Mouse (Mus musculus) telencephalon, adult 2 months (tissue): Measurements from ENCODE around the gene Nebl.

Experiments
- DNase-seq: peaks from one replicate; pipeline ENCODE4 v3.0.0-alpha.2; 2011; ENCODE audit warnings: low read depth, low spot score

Gene Nebl

GRCm38 (mm10) chr2:17640861-17641260 is 90.4 kb downstream of the Nebl start:
- DNase-seq, result no peak

DNA sequence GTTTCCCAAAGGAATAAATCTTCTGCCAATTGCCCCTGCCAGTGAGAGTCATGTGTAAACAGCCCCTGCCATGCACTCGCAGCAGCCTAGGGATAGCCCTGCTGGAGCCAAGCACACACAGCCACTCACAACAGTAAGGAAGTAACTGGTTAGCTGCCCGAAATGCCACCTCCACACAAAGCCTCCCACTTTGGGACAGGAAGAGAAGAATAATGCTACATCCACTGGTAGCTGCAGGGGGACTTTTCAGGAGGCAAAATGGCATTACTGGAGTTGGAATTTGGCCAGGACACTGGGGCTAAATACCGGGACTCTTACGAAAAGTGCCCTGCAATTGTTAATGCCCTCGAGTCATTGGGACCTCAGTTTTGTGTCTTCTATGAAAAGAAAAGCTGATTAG is 92.6 kb downstream of the Nebl start:
- no peak for DNase-seq

DNA sequence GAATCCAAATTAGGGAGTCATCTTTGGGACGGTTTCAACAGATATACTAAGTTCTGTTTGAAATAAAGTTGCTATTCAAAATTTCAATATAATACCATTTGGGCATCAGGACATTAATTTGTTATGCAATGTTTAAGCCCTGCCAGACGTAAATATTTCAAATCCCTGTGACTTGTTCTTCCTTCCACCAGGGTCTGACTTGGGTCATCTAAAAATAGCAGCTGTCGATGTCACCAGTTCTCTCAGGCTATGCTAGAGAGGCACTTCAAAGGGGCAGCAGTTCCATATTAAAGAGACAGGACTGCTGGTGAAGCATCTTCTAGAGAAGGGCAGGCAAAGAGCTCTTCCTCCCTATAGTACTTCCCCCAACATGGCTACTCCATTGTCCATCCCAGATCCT is 107.3 kb downstream of the Nebl start:
- DNase-seq, result no peak

DNA sequence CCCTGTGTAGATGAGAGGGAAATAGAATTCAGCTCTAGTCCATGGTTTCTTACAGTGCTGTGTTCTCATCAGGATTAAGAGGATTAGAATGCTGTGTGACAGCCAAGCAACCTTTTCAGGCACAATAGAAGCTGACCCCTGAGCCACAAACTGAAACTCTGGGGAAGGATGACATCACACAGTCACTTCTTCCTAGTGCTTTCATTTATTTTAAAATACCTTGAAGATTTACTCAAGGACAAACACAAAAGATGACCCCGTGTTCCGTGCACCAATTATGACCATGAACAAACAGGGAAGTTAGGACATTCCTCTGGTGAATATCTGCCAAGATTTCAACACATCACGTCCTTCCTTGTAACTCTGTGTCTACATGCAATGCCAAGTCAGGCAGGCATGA is 121.0 kb downstream of the Nebl start:
- DNase-seq, result no peak

DNA sequence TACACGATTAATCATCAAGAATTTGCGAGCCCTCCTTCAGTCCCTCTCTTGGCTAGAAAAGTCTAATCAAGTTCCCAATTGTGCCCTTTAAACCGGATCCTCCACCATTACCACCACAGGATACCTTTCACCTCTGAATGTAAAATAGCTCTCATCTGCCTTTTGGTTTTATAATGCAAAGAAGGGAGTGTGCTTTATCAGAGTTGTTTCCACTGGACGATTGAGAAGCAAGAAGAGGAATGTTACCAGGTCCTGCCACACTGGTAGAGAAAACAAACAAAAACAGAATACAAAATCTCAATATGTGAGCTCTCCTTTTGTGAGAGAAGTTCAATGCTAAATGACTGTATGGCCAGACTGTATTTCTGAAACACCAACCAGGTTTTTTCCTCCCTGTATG is 127.7 kb downstream of the Nebl start:
- no peak for DNase-seq

- no peak for DNase-seq
These were observed 130.6 kb downstream of the Nebl start for GRCm38 (mm10) chr2:17600652-17601051.

DNA sequence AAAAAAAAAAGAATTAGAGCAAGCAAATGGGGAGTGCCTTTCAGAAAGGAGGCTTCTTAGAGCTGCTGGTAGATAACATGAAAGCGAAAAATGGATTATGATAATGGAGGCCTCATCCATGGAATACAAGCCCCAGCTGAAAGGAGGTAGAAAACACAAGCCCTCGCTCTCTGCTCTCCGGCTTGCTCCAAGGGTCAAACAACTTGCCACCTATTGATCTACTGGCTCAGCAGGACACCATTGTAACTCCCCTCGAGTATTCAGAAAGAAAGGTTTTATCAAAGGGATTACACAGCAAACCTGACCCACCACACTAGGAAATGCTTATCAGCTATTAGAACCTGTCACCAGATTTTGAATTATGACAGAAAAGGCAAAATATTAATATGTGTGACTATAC is 131.4 kb downstream of the Nebl start:
- no peak for DNase-seq

GRCm38 (mm10) chr2:17597932-17598331 is 133.3 kb downstream of the Nebl start:
- DNase-seq, result no peak

GRCm38 (mm10) chr2:17589669-17590068 is 141.6 kb downstream of the Nebl start:
- DNase-seq, result no peak

DNA sequence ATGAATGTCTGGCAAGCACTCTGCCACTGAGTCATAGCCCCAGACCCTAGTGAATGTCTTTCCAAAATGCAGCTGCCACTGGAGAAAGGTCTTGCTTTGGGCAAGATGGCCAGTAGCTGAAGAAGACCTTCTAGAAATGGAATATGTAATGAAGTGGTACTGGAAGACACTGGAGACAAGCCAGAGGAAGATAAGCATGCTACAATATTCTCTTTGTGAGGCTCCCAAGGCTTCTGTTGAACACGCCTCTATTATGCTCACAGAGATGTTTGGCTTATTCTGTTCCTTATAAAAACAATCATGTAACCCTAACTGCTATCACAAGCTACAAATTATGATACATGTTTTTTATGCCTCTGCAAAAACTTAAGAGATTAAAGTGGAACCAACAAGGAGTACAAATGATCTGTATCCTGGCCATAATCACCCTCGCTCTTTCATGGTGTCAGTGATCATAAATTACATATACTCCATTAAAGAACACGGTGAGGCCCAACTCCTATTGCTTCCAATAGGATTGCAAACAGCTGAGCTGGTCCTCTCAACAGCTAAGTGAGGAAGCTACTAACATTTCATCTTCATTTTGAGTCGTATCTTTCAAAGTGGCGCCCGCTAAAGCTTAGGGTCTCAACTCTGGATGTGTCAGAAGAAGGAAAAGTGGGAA is 145.8 kb downstream of the Nebl start:
- DNase-seq, result no peak

DNA sequence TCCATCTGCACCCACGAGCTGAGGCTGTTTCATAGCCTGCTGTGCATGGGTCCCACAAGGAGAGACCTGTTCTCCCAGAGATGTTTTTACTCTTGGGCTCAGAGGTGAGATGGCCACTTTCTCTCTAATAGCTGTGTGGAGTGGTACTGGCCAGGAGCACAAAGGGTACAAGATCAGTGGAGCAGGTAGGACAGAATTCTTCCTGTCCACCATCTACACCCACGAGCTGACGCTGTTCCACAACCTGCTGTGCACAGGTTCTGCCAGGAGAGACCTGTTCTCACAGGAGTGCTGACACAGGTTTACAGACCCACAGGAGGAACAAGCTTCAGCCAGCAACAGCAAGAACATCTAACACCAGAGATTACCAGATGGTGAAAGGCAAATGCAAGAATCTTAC is 155.6 kb downstream of the Nebl start:
- DNase-seq, result no peak

GRCm38 (mm10) chr2:17571716-17572115 is 159.5 kb downstream of the Nebl start:
- no peak for DNase-seq

GRCm38 (mm10) chr2:17558889-17559742 is 172.1 kb downstream of the Nebl start:
- DNase-seq, result peak; percentile 45

GRCm38 (mm10) chr2:17549895-17550558 is 181.2 kb downstream of the Nebl start:
- DNase-seq, result no peak

- no peak for DNase-seq
These were observed 184.8 kb downstream of the Nebl start for GRCm38 (mm10) chr2:17546354-17546948.

DNA sequence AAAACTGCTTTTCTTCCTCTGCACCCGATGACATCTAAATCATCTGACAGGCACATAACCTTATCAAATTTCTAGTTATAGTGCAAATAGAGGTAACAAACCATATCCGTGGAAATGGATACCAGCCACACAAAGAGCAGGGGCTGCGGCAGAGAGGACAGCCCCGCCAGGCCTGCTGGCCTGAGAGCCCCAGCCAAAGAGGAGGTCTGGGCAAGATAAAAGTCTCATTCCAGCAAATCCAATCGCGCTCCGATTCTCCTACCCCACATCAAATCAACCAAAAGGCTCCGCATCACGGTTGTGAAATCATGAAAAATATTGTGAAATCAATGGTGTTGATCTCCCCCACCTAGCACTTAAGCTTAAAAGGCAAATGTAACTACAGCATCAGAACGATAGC is 191.5 kb downstream of the Nebl start:
- no peak for DNase-seq

DNA sequence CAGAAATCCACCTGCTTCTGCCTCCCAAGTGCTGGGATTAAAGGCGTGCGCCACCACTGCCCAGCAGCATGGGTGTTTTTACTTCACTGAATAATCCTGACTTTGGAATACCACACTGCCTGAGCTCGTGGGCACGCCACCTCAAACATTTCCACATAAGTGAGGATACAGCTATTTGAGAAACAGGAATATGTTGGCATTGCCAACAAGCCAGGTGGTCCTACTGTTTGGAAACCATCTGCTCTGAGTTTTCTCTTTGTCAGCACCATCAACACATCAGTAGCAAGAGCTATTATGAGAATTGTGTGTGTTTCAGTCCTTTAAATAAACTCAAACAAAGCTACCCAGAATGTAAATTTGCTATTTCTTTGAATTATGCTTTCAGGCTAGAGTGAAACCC is 192.8 kb downstream of the Nebl start:
- peak; percentile 93 for DNase-seq

DNA sequence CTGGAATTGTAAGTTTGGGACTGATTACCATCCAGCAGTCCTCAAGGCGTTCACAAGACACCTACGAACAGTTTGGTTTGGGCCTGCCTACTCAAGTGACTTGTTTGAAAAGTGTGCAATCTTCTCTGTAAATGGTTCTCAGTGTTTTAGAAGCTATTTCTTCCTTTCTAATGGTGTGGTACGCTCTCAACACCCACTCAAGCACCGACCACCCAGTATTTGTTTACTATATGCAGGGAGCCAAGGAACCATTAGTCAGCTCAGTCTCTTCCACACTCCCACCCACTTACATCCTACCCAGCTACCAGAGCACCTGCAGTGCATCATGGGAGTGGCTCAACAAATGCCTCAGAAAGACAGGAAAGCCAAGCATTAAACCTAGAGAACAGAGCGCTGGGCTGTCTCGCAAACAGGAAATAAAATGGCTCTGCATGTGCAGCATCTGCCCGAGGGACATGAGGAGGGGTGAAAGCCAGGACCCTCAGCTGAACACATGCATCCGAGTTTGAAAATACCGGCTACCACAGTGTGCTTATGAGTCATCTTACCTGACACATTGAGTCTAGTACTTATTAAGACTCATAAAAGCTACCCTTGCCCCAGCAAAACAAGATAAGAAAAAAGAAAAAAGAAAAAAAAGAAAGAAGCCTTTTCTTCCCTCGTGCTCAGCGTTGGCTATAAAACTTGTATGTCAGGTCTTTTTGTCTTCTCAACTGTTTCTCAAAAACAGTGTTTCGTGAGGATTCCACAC is 199.7 kb downstream of the Nebl start:
- DNase-seq, result peak; percentile 81

DNA sequence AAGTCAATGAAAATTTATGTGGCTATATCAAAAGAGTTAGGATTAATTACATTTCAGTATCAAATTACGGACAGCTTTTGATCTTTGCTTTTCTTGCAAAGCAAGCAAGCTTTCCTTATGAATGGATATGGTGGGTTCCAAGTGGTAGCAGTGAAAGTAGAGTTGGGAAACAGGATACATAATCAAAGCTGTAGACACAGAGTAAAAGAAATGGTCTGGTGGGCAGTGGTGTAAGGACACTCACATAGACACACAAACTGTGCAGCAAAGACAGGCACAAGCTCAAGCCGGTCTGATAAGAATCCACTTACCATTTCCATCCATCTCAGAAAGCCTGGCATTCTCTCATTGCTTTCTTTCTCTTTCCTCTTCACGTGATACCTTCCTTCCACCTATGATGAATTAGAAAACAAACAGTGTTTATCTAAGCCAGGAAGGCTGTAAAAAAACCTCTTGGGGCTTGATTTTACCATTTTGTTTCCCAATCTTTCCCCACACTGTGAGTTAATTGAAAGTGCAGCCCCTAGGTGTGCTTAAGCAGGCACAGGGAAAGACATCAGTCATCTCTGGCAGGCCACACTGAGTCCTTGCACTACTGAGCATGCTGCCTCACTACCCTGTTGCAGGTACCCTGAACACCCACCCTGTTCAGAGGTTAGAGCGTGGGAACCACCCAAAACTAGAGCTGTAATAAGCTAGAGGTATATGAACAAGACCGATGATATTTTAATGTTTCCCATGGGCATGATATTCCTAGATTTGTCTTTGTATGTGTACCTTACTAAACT is 205.3 kb downstream of the Nebl start:
- no peak for DNase-seq

DNA sequence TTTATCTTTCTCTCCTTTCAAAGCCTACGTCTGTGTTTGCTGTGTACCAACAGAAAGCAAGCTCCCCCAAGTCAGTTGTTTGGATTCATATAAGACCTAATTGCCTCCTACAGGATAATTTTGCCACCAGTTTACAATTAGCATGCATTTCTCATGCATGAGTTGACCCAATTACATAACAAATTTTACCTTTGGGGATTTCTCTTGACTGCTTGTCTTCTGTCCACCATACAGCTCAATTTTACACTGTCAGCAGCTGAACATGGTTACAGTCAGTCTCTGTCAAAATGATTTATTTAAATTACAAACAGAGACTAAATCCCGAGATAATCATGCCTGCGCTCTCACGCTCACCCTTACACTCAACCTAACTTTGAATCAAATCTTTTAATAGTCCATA is 206.1 kb downstream of the Nebl start:
- DNase-seq, result no peak
